Mouse (Mus musculus) ES-E14 (cell line): Measurements from ENCODE around the gene Disp3. TPM values are rescaled to one million over a fixed set of nuclear protein-coding genes. Genes with fewer than 3 reads are reported as not detected.

Experiments
- DNase-seq: peaks from one replicate; pipeline ENCODE4 v3.0.0-alpha.2; 2013; ENCODE audit warnings: low read depth, low spot score
- H3K27ac ChIP-seq: 2 replicates; pipeline ENCODE4 v1.5.1; 2012; ENCODE audit warnings: low read depth, mild to moderate bottlenecking, low read length, moderate library complexity, mixed read lengths; ENCODE audit not compliant: poor library complexity, insufficient read depth, severe bottlenecking
- H3K36me3 ChIP-seq: 2 replicates; pipeline ENCODE4 v1.6.1; 2012; ENCODE audit warnings: mild to moderate bottlenecking, low read length, moderate library complexity, mixed read lengths; ENCODE audit not compliant: control insufficient read depth, poor library complexity, insufficient read depth, severe bottlenecking
- H3K4me1 ChIP-seq, 2 experiments: fragments of 150-350 bp in 1 of 2; sonication (generic) in 1 of 2; 2 replicates each; pipeline ENCODE4 v1.6.1; 2012; ENCODE audit warnings: low read length in 2 of 2, mild to moderate bottlenecking in 1 of 2, mixed read lengths in 1 of 2; ENCODE audit not compliant: control insufficient read depth in 2 of 2, insufficient read depth in 2 of 2, poor library complexity in 1 of 2
- H3K4me3 ChIP-seq, 2 experiments: fragments of 150-350 bp in 1 of 2; sonication (generic) in 1 of 2; 2 replicates each; pipeline ENCODE4 v1.5.1; 2012; ENCODE audit warnings: low read length in 2 of 2, low read depth in 1 of 2, mild to moderate bottlenecking in 1 of 2, mixed read lengths in 1 of 2; ENCODE audit not compliant: insufficient read depth in 1 of 2, poor library complexity in 1 of 2, severe bottlenecking in 1 of 2
- H3K9ac ChIP-seq: 2 replicates; pipeline ENCODE4 v1.6.1; 2012; ENCODE audit warnings: low read depth, mild to moderate bottlenecking, low read length, mixed read lengths; ENCODE audit not compliant: poor library complexity, insufficient read depth, severe bottlenecking
- H3K9me3 ChIP-seq: fragments of 150-350 bp; sonication (generic); 2 replicates; pipeline ENCODE4 v1.6.1; 2012; ENCODE audit warnings: low read depth, mild to moderate bottlenecking, low read length; ENCODE audit not compliant: control insufficient read depth, insufficient read depth
- CHD2 ChIP-seq: IDR thresholded peaks from 2 replicates; pipeline ENCODE4 v1.6.1; 2014; ENCODE audit warnings: mild to moderate bottlenecking, low read depth, low read length, inconsistent platforms
- HCFC1 ChIP-seq: IDR thresholded peaks from 2 replicates; pipeline ENCODE4 v1.6.1; 2012; ENCODE audit warnings: low read length, inconsistent platforms, borderline replicate concordance; ENCODE audit not compliant: insufficient read depth
- MAFK ChIP-seq: IDR thresholded peaks from 2 replicates; pipeline ENCODE4 v1.6.1; 2014; ENCODE audit warnings: mild to moderate bottlenecking, low read depth, low read length, inconsistent platforms; ENCODE audit not compliant: insufficient read depth
- ZC3H11A ChIP-seq: IDR thresholded peaks from 2 replicates; pipeline ENCODE4 v1.6.1; 2012; ENCODE audit warnings: low read depth, mild to moderate bottlenecking, inconsistent platforms, low read length, borderline replicate concordance
- ZNF384 ChIP-seq: IDR thresholded peaks from 2 replicates; pipeline ENCODE4 v1.6.1; 2012; ENCODE audit warnings: low read depth, low read length, inconsistent platforms
- in situ Hi-C, 2 experiments: fragments of 600-800 bp; cut with MboI; formaldehyde crosslinking; loops; one replicate each; pipeline ENCODE4 v1.15.1; 2025; ENCODE audit warnings: low sequenced_read_pairs in 2 of 2, inconsistent platforms in 1 of 2; ENCODE audit not compliant: unreplicated experiment in 2 of 2
- total RNA-seq: library from RNA; depleted of rRNA; stranded (reverse); fragments of 300-350 nt; gene quantifications from 2 replicates; pipeline ENCODE4 v1.2.3, GENCODE M21; 2012

Gene Disp3
- total RNA-seq, 1 experiment = 1.6 TPM

- TF ChIP-seq MAFK (no peak), ZC3H11A (no peak), CHD2 (no peak), ZNF384 (peak; percentile 66; the same call in 1 of the 2 replicates), HCFC1 (peak; percentile 83; the same call in 1 of the 2 replicates)
- Histone ChIP-seq H3K4me1 (no peaks in the 10 kb centered on the region), H3K27ac (no peak overlapping the region), H3K9ac (peak overlapping the region; percentile 68), H3K4me3 (peak overlapping the region; percentile 65 to 71), H3K9me3 (no peaks in the 10 kb centered on the region), H3K36me3 (no peaks in the 10 kb centered on the region)
- in situ Hi-C loops = no loop called here
- DNase-seq = peak; percentile 84
Measured at GRCm38 (mm10) chr4:148288055-148288549, 337 bp upstream of the Disp3 start.

GRCm38 (mm10) chr4:148287041-148287440, 724 bp downstream of the Disp3 start:
- H3K9me3 ChIP-seq = no peaks in the 10 kb centered on the region
- in situ Hi-C loops = no loop called here
- DNase-seq = no peak
- H3K36me3 ChIP-seq = no peaks in the 10 kb centered on the region
- H3K9ac ChIP-seq = no peak overlapping the region; the same call in 1 of the 2 replicates
- H3K4me3 ChIP-seq = peak overlapping the region; percentile 65 to 71
- no peaks in the 10 kb centered on the region for H3K4me1 ChIP-seq
- no peak for TF ChIP-seq ZC3H11A
- no peak for TF ChIP-seq MAFK
- no peak for TF ChIP-seq ZNF384
- no peak for TF ChIP-seq CHD2
- no peak for TF ChIP-seq HCFC1
- no peak overlapping the region for H3K27ac ChIP-seq

- DNase-seq = peak; percentile 78
- in situ Hi-C loops = no loop called here
- no peak for TF ChIP-seq HCFC1
- TF ChIP-seq CHD2 = no peak
- no peak for TF ChIP-seq MAFK
- no peak for TF ChIP-seq ZNF384
- TF ChIP-seq ZC3H11A = no peak
- H3K36me3 ChIP-seq = no peaks in the 10 kb centered on the region
- H3K9me3 ChIP-seq = no peaks in the 10 kb centered on the region
- no peaks in the 10 kb centered on the region for H3K4me1 ChIP-seq
- no peak overlapping the region for H3K27ac ChIP-seq
- H3K9ac ChIP-seq = no peak overlapping the region
- peak overlapping the region; percentile 65 to 71; a peak in 2 of 4 replicates for H3K4me3 ChIP-seq
Measured at GRCm38 (mm10) chr4:148286226-148287031, 1.3 kb downstream of the Disp3 start.

GRCm38 (mm10) chr4:148284219-148284618, 3.5 kb downstream of the Disp3 start:
- no peak for TF ChIP-seq ZC3H11A
- TF ChIP-seq CHD2 = no peak
- no peak for TF ChIP-seq MAFK
- TF ChIP-seq ZNF384 = no peak
- TF ChIP-seq HCFC1 = no peak

More at GRCm38 (mm10) chr4:148284219-148284618, 3.5 kb downstream of the Disp3 start:
- H3K36me3 ChIP-seq = no peaks in the 10 kb centered on the region
- H3K9ac ChIP-seq = no peak overlapping the region
- H3K27ac ChIP-seq = no peak overlapping the region
- in situ Hi-C loops = no loop called here
- H3K4me1 ChIP-seq = no peaks in the 10 kb centered on the region
- H3K4me3 ChIP-seq = no peak overlapping the region
- no peaks in the 10 kb centered on the region for H3K9me3 ChIP-seq
- no peak for DNase-seq
